Mouse (Mus musculus) midbrain, embryonic 11.5 days (tissue): ENCODE data around the gene Ggt6. TPM values are rescaled to one million over a fixed set of nuclear protein-coding genes. Genes with fewer than 3 reads are reported as not detected.
A peak's percentile ranks its signal among the peaks of the same experiment; 100 is the strongest.

ENCODE experiments used
- ATAC-seq: fragments of 200-750 bp; cut with Nextera tagmentation; 2 replicates; pipeline ENCODE4 v1.8.0; 2017; ENCODE audit warnings: moderate TSS enrichment, moderate library complexity; ENCODE audit not compliant: low FRiP score
- DNase-seq: peaks from one replicate; pipeline ENCODE4 v3.0.0; 2015; ENCODE audit warnings: low spot score; ENCODE audit errors: missing footprints
- H3K27ac ChIP-seq: fragments of 300-500 bp; sonication (generic); 2 replicates; pipeline ENCODE4 v1.5.1; 2014; ENCODE audit warnings: low read depth, low read length
- H3K27me3 ChIP-seq: fragments of 300-500 bp; sonication (generic); 2 replicates; pipeline ENCODE4 v1.6.1; 2014; ENCODE audit warnings: mild to moderate bottlenecking, low read length, moderate library complexity, mixed read lengths; ENCODE audit not compliant: control insufficient read depth, insufficient read depth
- H3K36me3 ChIP-seq: fragments of 300-500 bp; sonication (generic); 2 replicates; pipeline ENCODE4 v1.6.1; 2014; ENCODE audit warnings: mild to moderate bottlenecking, low read length, moderate library complexity, mixed read lengths; ENCODE audit not compliant: control insufficient read depth, insufficient read depth
- H3K4me1 ChIP-seq: fragments of 300-500 bp; sonication (generic); 2 replicates; pipeline ENCODE4 v1.6.1; 2014; ENCODE audit warnings: low read length; ENCODE audit not compliant: control insufficient read depth, insufficient read depth
- H3K4me2 ChIP-seq: fragments of 300-500 bp; sonication (generic); 2 replicates; pipeline ENCODE4 v1.6.1; 2014; ENCODE audit warnings: mild to moderate bottlenecking, moderate library complexity
- H3K4me3 ChIP-seq: fragments of 300-500 bp; sonication (generic); 2 replicates; pipeline ENCODE4 v1.5.1; 2014; ENCODE audit warnings: low read depth, low read length
- H3K9ac ChIP-seq: fragments of 300-500 bp; sonication (generic); 2 replicates; pipeline ENCODE4 v1.6.1; 2014; ENCODE audit warnings: low read length
- H3K9me3 ChIP-seq: fragments of 300-500 bp; sonication (generic); 2 replicates; pipeline ENCODE4 v1.6.1; 2016; ENCODE audit warnings: low read length; ENCODE audit not compliant: control insufficient read depth
- WGBS: fragments of 180-500 bp; shearing (Covaris S2); extraction: QIAGEN DNeasy Blood & Tissue Kit; methylation state at CpG from one replicate; pipeline ENCODE4 v1.1.7; 2014; 5-methylcytosine and 5-hydroxymethylcytosine counted together
- polyA plus RNA-seq: library from polyadenylated mRNA; unstranded; fragments of >200 nt; fragmentation: Nextera tagmentation; extraction: Ambion mirVana; gene quantifications from 2 replicates; pipeline ENCODE4 v1.2.1, GENCODE M21; 2014

Ggt6 gene
- polyA plus RNA-seq, 1 experiment from 2014 or later = not detected

- no peaks in the 10 kb centered on the region for H3K36me3 ChIP-seq
- ATAC-seq (no peak), DNase-seq (no peak)
- no peak overlapping the region for H3K4me2 ChIP-seq
- H3K27me3 ChIP-seq = no peaks in the 10 kb centered on the region
- H3K9me3 ChIP-seq = no peaks in the 10 kb centered on the region
- H3K4me1 ChIP-seq = peaks cover 4% of the 10 kb centered on the region
- H3K4me3 ChIP-seq = no peak overlapping the region
- H3K9ac ChIP-seq = no peak overlapping the region
- WGBS = 60% methylated on average over 5 of the region's 5 CpGs
- no peak overlapping the region for H3K27ac ChIP-seq
Measured at GRCm38 (mm10) chr11:72461500-72461981, 26.2 kb downstream of the Ggt6 start.

- H3K27ac ChIP-seq = no peak overlapping the region
- WGBS = 50% methylated on average over 3 of the region's 3 CpGs
Measured at GRCm38 (mm10) chr11:72464821-72465220, 29.5 kb downstream of the Ggt6 start.

DNA sequence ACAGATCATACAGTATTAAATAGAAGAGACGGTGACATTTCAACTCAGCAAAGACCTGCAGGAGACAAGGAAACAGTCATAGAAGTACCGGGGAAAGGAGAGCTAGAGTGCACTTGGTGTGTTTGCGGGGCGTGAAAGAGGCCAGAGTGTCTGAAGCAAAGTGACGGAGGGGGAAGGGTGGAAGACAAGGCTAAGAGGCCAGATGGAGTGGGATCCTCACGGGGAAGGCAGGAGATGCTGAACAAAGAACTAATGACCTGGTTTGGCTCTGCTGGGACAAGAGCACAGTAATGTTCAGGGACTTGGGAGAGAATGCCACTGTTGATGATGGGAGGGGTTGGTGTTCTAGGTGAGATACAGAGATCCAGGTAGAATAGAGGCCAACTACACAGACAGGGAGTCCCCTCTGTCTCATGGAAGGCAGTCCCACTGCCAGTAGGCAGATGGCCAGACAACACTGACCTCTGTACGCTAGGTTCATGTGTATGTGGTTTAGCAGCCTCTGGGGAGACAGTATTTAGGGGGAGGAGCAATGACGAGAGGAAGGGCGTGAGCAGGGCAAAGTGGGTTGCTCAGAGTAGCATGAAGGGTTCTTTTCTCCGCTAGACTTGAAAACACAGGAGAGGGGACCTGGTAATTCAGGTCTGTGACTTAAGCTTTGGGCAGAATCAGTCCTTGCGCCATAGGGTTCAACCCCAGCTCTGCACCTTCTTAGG lies 30.8 kb downstream of the Ggt6 start:
- Histone ChIP-seq H3K4me1 (peaks cover 8% of the 10 kb centered on the region), H3K9ac (no peak overlapping the region), H3K4me3 (no peak overlapping the region), H3K9me3 (no peaks in the 10 kb centered on the region), H3K27ac (0 out of 2 replicates have a peak overlapping the region, but pooled peaks have one; percentile 8), H3K4me2 (no peak overlapping the region), H3K27me3 (no peaks in the 10 kb centered on the region), H3K36me3 (no peaks in the 10 kb centered on the region)
- DNase-seq (no peak), ATAC-seq (no peak)
- WGBS = 75% methylated on average over 11 of the region's 11 CpGs

More at GRCm38 (mm10) chr11:72464821-72465220, 29.5 kb downstream of the Ggt6 start:
- Histone ChIP-seq H3K36me3 (no peaks in the 10 kb centered on the region), H3K4me1 (peaks cover 8% of the 10 kb centered on the region), H3K4me3 (no peak overlapping the region), H3K9me3 (no peaks in the 10 kb centered on the region), H3K9ac (no peak overlapping the region), H3K4me2 (no peak overlapping the region), H3K27me3 (no peaks in the 10 kb centered on the region)
- no peak for ATAC-seq
- DNase-seq = no peak

DNA sequence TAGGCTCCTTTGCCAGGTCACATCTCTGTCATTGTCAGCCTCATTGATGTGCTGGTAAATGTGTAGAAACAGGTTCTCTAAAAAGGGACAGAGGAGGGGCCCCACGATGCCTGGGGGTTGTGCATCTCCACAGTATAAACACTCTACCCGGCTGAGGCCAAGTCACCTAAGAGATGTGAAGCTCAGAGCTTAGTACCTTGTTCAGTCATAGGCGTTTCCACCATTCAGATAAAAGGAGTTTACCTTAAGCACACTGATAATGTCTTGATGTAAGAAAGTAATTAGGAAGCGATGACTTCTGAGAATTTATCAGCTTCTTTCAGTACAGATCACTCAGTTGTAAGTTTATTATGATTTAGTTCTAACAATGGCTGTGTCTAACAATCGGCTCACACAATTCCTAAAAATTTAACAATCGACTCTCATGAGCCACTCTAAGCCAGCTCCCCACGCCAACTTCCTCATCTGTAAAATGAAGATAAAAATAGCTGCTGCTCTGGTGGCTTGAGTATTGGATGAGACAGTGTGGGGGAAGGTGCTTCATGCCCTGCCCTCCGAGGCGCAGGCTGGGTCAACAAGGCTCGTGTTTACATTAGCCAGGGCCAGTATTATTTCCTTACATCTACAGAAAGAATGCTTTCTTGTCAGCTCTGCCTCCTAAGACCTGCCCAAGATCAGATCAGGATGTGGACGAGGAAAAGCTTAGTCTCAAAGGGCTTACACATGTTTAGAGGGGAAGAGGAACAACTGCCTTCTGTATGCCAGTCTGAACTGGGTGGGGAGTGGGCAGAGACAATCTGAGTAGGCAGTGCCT lies 31.6 kb downstream of the Ggt6 start:
- 69% methylated on average over 11 of the region's 11 CpGs for WGBS
- DNase-seq (no peak), ATAC-seq (no peak)
- no peak overlapping the region for H3K4me3 ChIP-seq
- peaks cover 8% of the 10 kb centered on the region for H3K4me1 ChIP-seq
- no peak overlapping the region; the same call in 1 of the 2 replicates for H3K27ac ChIP-seq
- H3K36me3 ChIP-seq = no peaks in the 10 kb centered on the region
- no peak overlapping the region for H3K9ac ChIP-seq
- H3K27me3 ChIP-seq = no peaks in the 10 kb centered on the region
- H3K4me2 ChIP-seq = no peak overlapping the region
- H3K9me3 ChIP-seq = no peaks in the 10 kb centered on the region

DNA sequence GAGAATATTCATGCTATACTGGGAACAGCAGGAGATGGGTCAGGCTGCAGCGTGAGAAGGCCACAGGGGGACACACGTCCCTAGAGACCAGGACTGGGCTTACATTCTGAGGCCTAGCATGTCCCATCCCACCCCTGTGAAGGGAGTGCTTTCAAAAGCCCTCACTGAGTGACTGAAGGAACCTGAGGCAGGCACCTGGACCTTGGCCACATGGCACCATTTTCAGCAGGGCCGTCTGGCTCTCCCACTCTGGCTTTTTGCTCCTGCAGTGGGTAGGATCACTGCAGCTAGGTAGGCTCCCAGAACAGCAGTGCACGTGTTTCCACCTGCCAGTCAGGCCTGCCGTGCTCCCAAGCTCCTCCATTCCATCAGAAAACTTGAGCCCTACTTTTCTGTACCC lies 33.2 kb downstream of the Ggt6 start:
- H3K9ac ChIP-seq = no peak overlapping the region
- WGBS = 79% methylated on average over 5 of the region's 5 CpGs
- H3K27me3 ChIP-seq = no peaks in the 10 kb centered on the region
- H3K27ac ChIP-seq = no peak overlapping the region
- H3K4me3 ChIP-seq = no peak overlapping the region
- H3K4me1 ChIP-seq = peaks cover 8% of the 10 kb centered on the region
- H3K4me2 ChIP-seq = no peak overlapping the region
- DNase-seq (no peak), ATAC-seq (no peak)
- no peaks in the 10 kb centered on the region for H3K36me3 ChIP-seq
- no peaks in the 10 kb centered on the region for H3K9me3 ChIP-seq

DNA sequence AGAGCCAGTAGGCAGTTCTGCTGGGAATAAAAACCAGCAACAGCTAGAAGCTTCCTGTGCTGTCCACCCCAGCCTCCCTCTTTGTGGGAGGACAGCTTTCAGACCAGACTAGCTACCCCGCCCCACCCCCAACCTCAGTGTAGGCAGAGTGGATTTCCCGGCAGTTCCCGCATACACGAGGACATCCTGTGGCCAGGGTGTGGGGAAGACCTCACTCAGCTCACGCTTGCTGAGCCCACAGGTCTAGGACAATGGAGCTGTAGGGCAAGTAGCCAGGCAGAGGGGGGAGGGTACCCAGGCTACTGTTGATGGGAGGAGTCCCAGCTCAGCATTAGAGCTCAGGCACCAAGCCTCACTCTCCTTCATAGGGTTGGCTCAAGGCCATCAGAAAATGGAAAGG lies 33.9 kb downstream of the Ggt6 start:
- H3K27ac ChIP-seq = no peak overlapping the region
- DNase-seq = no peak

GRCm38 (mm10) chr11:72470004-72470403 lies 34.7 kb downstream of the Ggt6 start:
- Histone ChIP-seq H3K4me3 (no peak overlapping the region), H3K27me3 (no peaks in the 10 kb centered on the region), H3K36me3 (no peaks in the 10 kb centered on the region), H3K9ac (no peak overlapping the region), H3K9me3 (no peaks in the 10 kb centered on the region), H3K4me1 (peaks cover 8% of the 10 kb centered on the region), H3K4me2 (no peak overlapping the region), H3K27ac (no peak overlapping the region)
- DNase-seq = no peak
- 71% methylated on average over 4 of the region's 4 CpGs for WGBS
- no peak for ATAC-seq

More for the DNA sequence above, 33.9 kb downstream of the Ggt6 start:
- Histone ChIP-seq H3K4me2 (no peak overlapping the region), H3K4me1 (peaks cover 8% of the 10 kb centered on the region), H3K27me3 (no peaks in the 10 kb centered on the region), H3K9me3 (no peaks in the 10 kb centered on the region), H3K9ac (no peak overlapping the region), H3K36me3 (no peaks in the 10 kb centered on the region), H3K4me3 (no peak overlapping the region)
- WGBS = 35% methylated on average over 5 of the region's 5 CpGs
- no peak for ATAC-seq

DNA sequence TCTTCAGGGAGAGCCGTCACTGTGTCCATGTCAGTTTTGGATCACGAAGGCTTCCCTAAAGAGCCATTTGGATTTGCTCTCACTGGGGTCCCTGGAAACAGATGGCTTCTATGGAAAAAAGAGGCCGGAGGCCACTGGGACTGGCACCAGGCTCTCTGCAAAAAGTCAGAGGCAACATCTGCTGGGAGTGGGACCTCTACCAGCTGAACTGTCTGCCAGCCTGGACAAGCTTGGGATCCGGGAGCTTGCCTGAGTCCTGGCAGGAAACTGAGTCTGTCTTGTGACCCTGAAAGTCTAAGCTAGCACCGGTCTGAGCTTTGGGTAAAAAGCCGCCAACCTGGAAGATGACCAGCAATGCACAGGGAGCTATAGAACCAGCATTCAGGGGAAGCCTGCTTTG lies 36.1 kb downstream of the Ggt6 start:
- H3K4me2 ChIP-seq = no peak overlapping the region
- peaks cover 6% of the 10 kb centered on the region for H3K4me1 ChIP-seq
- H3K9me3 ChIP-seq = no peaks in the 10 kb centered on the region
- no peak overlapping the region for H3K27ac ChIP-seq
- no peaks in the 10 kb centered on the region for H3K36me3 ChIP-seq
- H3K9ac ChIP-seq = no peak overlapping the region
- no peak overlapping the region for H3K4me3 ChIP-seq
- no peaks in the 10 kb centered on the region for H3K27me3 ChIP-seq
- DNase-seq (no peak), ATAC-seq (no peak)
- WGBS = 86% methylated on average over 6 of the region's 6 CpGs

DNA sequence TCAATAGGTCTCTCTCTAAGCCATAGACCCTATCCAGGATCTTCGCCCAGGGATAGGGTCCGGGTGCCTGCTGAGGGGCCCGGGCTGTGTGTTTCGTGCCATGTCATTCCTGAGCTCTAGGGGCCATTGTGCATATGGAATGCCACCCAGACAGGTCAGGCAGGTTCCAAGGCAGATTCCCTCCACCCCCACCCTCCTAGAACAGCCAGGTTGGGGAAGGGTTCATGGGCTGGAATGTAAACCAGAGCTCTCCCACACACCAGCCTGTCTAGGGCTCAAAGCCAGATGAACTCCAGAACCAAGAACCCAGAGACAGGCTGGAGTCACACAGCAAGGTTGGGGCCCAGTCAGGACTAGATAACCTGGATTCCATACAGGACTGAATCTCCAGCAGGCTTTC lies 38.2 kb downstream of the Ggt6 start:
- Histone ChIP-seq H3K4me3 (no peak overlapping the region), H3K27me3 (no peaks in the 10 kb centered on the region), H3K4me1 (peaks cover 2% of the 10 kb centered on the region; the same call in 1 of the 2 replicates), H3K36me3 (no peaks in the 10 kb centered on the region), H3K27ac (no peak overlapping the region), H3K4me2 (no peak overlapping the region), H3K9me3 (no peaks in the 10 kb centered on the region), H3K9ac (no peak overlapping the region)
- WGBS = 88% methylated on average over 4 of the region's 4 CpGs
- ATAC-seq (no peak), DNase-seq (no peak)
